Mouse (Mus musculus) lung, adult 2 months (tissue): ENCODE results near the gene Camta1. TPM values are rescaled to one million over a fixed set of nuclear protein-coding genes. Genes with fewer than 3 reads are reported as not detected.
"Not testable (repeated sequence)": the region's sequence is repeated elsewhere in the genome, so short reads cannot be mapped to it uniquely, and the experiment has no call there.

Experiments used
- DNase-seq: peaks from one replicate; pipeline ENCODE4 v3.0.0; 2022
- H3K4me1 ChIP-seq: fragments of 200-500 bp; 2 replicates; pipeline ENCODE4 v1.6.1; 2011; ENCODE audit warnings: low read length; ENCODE audit not compliant: control insufficient read depth, insufficient read depth
- H3K4me3 ChIP-seq: fragments of 200-500 bp; replicated peaks from 2 replicates; pipeline ENCODE3; 2011; ENCODE audit warnings: low read depth, mild to moderate bottlenecking, control low read depth, low read length; ENCODE audit errors: extremely low read depth
- CTCF ChIP-seq: fragments of 200-500 bp; IDR thresholded peaks from 2 replicates; pipeline ENCODE4 v1.5.1; 2011; ENCODE audit warnings: mild to moderate bottlenecking, low read length, control low read depth; ENCODE audit not compliant: insufficient read depth
- POLR2A ChIP-seq: fragments of 200-500 bp; IDR thresholded peaks from 2 replicates; pipeline ENCODE4 v1.6.1; 2011; ENCODE audit warnings: low read depth, mild to moderate bottlenecking, control low read depth, low read length, borderline replicate concordance; ENCODE audit errors: extremely low read depth
- WGBS: fragments of 180-500 bp; shearing (Covaris S2); methylation state at CpG from one replicate; pipeline ENCODE4 v1.1.7; 2018; 5-methylcytosine and 5-hydroxymethylcytosine counted together
- polyA plus RNA-seq: library from polyadenylated mRNA; depleted of rRNA; stranded (reverse); fragments of >200 nt; gene quantifications from 2 replicates; pipeline ENCODE4 v1.2.3, GENCODE M21; 2012

Camta1 gene
- polyA plus RNA-seq, 1 experiment = 10.4 TPM

GRCm38 (mm10) chr4:150880364-150880763 lies 981.3 kb downstream of the Camta1 start:
- TF ChIP-seq POLR2A (no peak), CTCF (no peak)
- no peaks in the 10 kb centered on the region for H3K4me1 ChIP-seq
- DNase-seq = no peak
- H3K4me3 ChIP-seq = no peak overlapping the region
- 87% methylated on average over 5 of the region's 5 CpGs for WGBS

GRCm38 (mm10) chr4:150879631-150880030 lies 982.0 kb downstream of the Camta1 start:
- DNase-seq = no peak
- no peaks in the 10 kb centered on the region for H3K4me1 ChIP-seq
- no peak for TF ChIP-seq CTCF
- no peak for TF ChIP-seq POLR2A
- H3K4me3 ChIP-seq = no peak overlapping the region
- 96% methylated on average over 22 of the region's 22 CpGs for WGBS

DNA sequence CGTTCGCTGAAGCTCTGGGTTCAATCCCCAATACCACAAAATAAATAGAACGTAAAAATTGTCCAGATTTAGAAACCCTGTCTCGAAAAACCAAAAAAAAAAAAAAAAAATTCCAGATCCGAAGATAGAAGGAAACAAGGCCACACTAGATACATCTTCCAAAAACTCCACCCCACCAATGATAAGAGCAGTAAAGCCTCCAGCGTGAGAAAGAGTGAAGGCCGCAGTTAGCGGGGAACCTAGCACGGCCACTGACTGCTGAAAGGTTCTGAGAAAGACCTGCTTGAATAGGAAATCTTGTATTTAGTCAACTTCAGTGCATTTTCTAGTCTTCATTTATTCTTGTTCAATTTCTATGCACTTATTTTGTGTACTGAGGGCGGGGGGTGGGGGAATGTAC lies 986.3 kb downstream of the Camta1 start:
- 79% methylated on average over 10 of the region's 10 CpGs for WGBS
- no peak for DNase-seq
- no peak for TF ChIP-seq CTCF
- no peak for TF ChIP-seq POLR2A
- Histone ChIP-seq H3K4me3 (no peak overlapping the region), H3K4me1 (peaks cover 20% of the 10 kb centered on the region)

DNA sequence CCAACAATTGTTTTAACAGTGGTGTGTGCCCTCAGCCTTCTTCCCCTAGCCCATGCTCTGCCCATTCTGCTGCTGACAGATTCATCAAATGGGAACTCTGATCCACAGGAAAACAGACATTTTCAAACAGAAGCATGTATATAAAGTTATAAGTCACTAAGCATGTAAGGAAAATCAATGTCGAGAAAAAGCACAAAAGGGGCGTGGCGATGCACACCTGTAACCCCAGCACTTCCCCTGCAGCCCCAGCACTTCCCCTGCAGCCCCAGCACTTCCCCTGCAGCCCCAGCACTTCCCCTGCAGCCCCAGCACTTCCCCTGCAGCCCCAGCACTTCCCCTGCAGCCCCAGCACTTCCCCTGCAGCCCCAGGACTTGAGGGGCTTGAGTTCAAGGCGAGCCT lies 987.3 kb downstream of the Camta1 start:
- DNase-seq = not testable (repeated sequence)

DNA sequence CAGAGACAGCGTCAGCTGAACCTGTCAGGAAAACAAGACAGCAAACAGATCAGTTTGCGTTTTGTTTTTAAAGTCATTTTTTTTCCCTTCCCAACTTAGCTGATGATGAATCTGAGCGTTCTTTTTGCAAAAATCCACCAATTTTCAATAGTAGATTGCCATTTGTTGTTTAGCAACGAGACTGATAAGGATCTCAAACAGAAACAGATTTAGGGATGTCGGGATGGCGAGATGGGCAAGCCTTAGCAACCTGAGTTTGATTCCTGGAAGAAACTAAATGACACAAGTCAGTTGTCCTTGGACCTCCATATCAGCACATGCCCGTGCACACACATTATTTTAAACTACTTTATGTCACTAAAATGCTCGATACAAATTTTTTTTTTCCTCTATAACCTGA lies 989.0 kb downstream of the Camta1 start:
- TF ChIP-seq POLR2A (no peak), CTCF (no peak)
- no peak overlapping the region for H3K4me3 ChIP-seq
- WGBS = 69% methylated on average over 8 of the region's 8 CpGs
- H3K4me1 ChIP-seq = peaks cover 34% of the 10 kb centered on the region
- DNase-seq = no peak

More for the DNA sequence above, 987.3 kb downstream of the Camta1 start:
- H3K4me3 ChIP-seq = not testable (repeated sequence)
- 45% methylated on average over 4 of the region's 4 CpGs for WGBS
- peaks cover 27% of the 10 kb centered on the region for H3K4me1 ChIP-seq

- 27% methylated on average over 9 of the region's 9 CpGs for WGBS
- no peak for DNase-seq
- Histone ChIP-seq H3K4me3 (no peak overlapping the region), H3K4me1 (peaks cover 34% of the 10 kb centered on the region)
- no peak for TF ChIP-seq POLR2A
- TF ChIP-seq CTCF = no peak
These were observed 989.5 kb downstream of the Camta1 start for GRCm38 (mm10) chr4:150872139-150872651.

- peaks cover 34% of the 10 kb centered on the region for H3K4me1 ChIP-seq
- 34% methylated on average over 10 of the region's 10 CpGs for WGBS
- no peak overlapping the region for H3K4me3 ChIP-seq
- TF ChIP-seq CTCF = no peak
- peak; percentile 37; the same call in 1 of the 2 replicates for TF ChIP-seq POLR2A
- DNase-seq = peak; percentile 40
These were observed 990.1 kb downstream of the Camta1 start for GRCm38 (mm10) chr4:150871392-150872138.

DNA sequence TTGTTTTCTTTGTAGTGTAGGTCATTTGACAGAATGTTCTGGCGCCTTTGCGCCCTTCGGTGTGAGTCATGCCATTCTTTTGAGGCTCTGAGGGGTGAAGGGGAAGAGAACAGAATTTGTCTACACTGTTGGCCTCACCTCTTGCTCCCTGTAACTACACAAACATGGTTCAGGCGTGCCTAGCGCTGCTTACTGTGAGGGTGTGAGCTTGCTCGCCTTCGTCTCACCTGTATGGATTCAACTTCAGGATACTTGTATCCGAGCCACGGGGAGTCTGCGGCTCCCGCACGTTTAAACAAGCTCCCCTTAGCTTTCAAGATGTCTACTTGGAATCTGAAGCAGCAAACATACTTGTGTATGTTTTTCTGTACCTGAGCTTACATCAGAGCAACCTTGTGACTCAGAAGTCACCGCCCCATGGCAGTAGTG lies 990.7 kb downstream of the Camta1 start:
- peak; percentile 62 for DNase-seq
- TF ChIP-seq POLR2A (peak; percentile 37; the same call in 1 of the 2 replicates), CTCF (no peak)
- H3K4me3 ChIP-seq = no peak overlapping the region
- H3K4me1 ChIP-seq = peaks cover 34% of the 10 kb centered on the region
- WGBS = 67% methylated on average over 13 of the region's 13 CpGs

- no peak for DNase-seq
- 39% methylated on average over 17 of the region's 17 CpGs for WGBS
- TF ChIP-seq CTCF (no peak), POLR2A (peak; percentile 26; the same call in 1 of the 2 replicates)
- Histone ChIP-seq H3K4me1 (peaks cover 34% of the 10 kb centered on the region), H3K4me3 (no peak overlapping the region)
These were observed 992.1 kb downstream of the Camta1 start for GRCm38 (mm10) chr4:150869276-150870197.
